Mouse (Mus musculus) activated CD4-positive, CD25-positive, alpha-beta regulatory T cell, adult 4 months (primary cell): ENCODE data around the gene Nap1l4. TPM values are rescaled to one million over a fixed set of nuclear protein-coding genes. Genes with fewer than 3 reads are reported as not detected.

ENCODE experiments used
- ATAC-seq: one replicate; pipeline ENCODE4 v1.8.0; 2017
- polyA plus RNA-seq, 2 experiments: library from polyadenylated mRNA; unstranded; fragments of 100-300 nt; shearing (Covaris generic); gene quantifications; one replicate each; pipeline ENCODE4 v1.2.1; 2017

The Nap1l4 gene
- polyA plus RNA-seq, 2 experiments from 2014 or later: 246 to 261 TPM

DNA sequence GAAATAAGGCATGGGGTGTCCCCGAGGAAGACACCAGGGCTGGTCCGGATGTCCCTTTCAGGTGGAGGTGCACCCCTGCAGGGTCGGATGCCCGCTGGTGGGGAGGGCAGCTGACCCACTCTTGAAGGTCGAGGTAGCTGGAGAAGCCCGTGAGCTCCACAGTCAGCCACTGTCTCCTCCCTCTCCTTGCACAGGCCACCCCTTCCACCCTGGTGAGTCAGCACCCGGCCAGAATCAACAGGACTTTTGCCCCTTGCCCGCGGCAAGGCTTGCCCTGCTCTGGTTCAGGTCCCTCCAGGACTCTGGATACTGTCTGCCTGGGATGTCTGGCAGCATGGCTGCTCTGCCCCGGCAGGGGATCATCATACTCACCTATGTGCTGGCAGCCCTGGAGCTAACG is 73.0 kb downstream of the Nap1l4 start:
- ATAC-seq: no peak

DNA sequence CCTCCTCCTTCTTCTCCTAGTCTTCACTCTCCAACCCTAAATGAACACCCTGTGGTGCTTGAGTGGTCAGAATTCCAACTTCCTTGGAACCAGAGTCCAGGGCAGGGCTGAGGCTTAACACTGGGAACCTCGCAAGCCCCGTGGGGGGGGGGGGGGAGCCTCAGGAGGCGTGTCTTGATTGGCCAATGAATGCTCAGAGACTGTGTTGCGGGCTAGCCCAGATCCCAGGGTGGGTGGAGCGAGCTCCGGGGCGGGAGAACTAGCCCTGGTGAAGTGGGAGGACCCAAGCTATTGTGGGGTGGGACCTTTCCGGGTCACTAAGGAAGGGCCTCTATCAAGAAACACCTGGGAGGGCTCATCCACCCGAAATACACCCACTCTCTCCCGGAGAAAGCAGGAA is 74.1 kb downstream of the Nap1l4 start:
- ATAC-seq: no peak

DNA sequence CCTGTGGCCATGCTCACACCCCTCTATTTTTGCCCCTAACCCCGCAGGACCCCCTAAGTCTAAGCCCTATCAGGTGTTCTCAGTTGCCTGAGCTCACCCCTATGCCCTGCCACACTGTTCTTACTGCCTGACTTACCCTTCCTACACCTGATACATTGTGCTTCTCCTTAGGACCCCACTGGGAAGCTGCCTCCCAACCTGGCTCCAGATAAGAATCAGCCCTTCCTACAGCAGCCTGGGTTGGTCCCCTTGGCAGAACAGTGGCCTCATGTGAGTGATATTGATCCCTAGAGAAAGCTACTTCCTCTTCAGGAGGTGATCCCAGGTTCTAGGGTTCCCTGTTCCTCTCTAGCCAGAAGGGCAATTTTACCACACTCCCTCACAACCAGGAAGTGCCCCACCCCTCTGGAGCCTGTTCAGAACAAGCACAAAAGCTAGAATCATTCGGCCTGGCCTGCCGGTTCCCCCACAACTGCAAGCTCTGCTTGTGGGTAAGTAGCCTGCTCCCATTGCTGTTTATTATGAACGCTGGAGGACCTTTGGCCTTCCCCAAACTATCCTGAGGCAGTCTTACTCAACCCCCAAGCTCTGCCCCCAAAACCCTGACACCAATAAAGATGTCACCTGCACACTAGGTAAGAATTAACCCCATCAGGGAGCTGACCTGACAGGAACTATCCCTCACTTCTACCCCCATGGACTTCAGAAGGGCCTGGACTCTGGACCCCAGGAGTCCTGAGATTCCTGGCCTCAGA is 75.4 kb downstream of the Nap1l4 start, which contains the start of gene Slc22a18:
Gene Slc22a18 (plus strand): TSS at position 390 of the 755 bp plus-strand sequence.
- ATAC-seq: no peak

DNA sequence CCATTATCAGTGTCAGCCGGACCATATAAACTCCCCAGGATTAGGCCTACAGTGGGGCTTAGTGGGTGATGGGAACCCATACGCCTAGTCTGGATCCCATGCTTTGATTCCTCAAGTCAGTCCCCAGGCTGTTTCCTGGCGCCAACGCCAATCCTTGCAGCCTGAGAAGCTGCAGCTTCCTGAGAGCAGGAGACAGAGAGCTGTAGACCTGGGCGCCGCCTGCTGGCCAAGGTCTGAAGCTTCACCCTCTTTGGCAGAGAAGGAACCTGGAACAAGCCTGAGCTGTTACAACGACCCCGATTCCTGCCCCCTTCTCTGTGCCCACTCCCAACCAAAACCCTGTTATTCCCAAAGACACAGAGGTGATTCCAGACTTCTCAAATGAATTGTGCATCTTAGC is 79.0 kb downstream of the Nap1l4 start:
- ATAC-seq: no peak

DNA sequence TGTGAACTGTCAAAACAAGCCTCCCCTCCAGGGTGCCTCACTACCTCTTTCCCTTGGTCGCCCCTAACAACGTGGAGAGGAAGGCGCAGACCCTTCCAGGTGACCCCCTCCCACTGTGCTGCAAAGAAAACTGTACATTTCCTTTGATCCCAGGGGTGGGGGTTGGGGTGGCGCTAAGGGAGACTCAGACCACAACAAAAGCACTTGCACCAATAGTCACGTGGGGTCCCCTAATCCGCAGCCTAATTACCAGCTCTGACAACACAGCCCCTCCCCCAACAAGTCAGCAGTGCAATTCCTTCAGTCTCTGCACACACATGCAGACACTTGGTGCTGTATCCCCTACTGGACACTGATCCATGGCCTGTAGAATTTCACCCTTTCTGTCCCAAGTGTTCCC is 81.2 kb downstream of the Nap1l4 start:
- no peak for ATAC-seq

DNA sequence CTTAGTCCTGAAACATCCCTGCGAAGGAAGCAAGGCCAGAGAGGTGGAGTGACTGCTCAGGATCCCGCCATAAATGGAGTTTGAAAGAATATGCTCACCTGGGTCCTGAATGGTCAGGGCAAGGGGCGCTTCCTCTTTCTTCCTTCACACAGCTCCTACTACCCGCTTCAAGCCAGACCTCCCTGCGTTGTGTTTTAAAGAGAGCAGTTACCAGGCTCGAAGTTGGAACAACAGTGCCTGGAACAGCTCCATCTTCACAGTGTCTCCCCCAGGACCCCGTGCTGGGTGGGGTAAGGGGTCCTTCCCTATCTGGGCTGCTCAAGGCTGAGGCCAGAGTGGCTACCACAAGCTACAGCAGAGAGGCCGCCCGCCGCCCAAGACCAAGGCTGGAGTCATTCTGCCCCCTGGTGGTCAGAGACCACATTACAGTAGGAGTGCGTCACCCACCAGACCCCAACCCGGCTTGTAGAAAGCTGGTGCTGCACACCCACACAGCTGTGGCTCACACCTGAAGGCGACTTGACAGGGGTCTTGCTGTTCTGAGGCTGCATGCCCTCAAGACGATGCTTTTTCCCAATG is 82.7 kb downstream of the Nap1l4 start:
- ATAC-seq: peak; percentile 50

DNA sequence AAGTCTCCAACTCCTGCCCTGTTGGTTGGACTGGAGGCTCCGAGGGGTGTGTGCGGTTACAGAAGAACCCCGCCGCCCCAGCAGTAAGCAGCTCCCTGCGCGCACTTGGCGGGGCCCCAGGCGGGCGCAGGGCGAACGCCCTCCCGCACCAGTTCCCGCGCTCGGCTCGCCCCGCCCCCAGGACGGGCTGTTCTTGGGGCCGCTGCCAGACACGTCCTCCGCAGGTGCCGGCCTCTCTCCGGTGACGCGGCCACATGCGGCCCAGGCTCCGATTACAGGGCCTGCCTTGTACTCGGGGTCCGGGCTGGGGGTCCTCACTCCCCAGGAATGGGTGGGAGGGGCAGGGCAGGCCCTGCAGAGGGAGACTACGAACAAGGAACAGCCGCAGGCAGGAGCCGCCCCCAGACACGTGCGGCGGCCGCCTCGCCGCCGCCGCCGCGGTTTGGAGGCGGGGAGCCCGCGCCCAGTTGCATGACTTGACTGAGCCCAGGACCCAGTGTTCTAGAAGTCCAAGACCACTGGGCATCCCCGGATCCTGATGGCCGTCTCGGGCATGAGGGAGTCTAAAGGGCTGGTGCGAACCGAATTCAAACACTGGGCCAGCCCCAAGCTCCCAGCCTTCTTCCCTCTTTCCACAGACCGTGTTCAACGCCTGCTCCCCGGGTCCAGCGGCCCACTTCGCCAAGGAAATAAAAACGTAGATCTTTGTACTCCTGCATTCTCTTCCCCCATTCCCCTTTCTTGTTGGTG is 83.9 kb downstream of the Nap1l4 start:
- no peak for ATAC-seq

DNA sequence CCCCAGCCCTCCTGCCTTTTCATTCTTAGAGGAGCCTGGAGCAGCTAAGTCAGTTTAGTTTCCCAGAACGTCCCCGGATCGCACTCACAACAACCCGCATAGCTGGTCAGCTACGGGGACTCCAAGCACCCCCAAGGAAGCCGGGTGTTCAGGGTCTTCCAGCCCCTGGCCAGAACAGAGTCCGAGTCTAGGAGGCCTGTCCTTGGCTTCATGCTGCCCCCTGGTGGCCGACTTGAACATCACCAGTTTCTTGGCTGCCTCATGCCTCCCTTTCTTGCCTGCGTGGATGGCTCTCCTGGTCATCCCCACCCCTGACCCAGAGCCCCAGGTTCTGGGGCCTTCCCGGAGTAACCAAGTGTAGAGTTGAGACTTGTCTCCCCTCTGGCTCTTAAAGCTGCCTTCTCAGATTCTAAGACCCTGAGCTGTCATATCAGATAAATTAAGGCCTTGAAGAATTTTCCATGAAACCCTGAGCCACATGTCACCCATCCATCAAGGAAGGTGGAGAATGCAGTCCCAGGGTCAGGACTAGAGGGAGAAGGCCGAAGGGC is 85.0 kb downstream of the Nap1l4 start:
- no peak for ATAC-seq

Other genes starting within 250 kb of the Nap1l4 start
- under 1 TPM; 0.24 to 0.41 TPM for gene Cdkn1c, start 88.1 kb downstream of the Nap1l4 start, polyA plus RNA-seq
- gene Slc22a18, start 75.4 kb downstream of the Nap1l4 start, polyA plus RNA-seq: under 1 TPM in 1 of 2 experiments, not detected in 1; 0.32 TPM
- not detected for gene Phlda2, start 46.0 kb downstream of the Nap1l4 start, polyA plus RNA-seq
- gene Cars, start 51.0 kb upstream of the Nap1l4 start, polyA plus RNA-seq: 10 to 100 TPM; 26.1 to 30.4 TPM
- gene Tnfrsf26, start 79.6 kb upstream of the Nap1l4 start, polyA plus RNA-seq: 100 to 1,000 TPM in 1 of 2 experiments, 10 to 100 TPM in 1; 96.1 to 107 TPM
- 10 to 100 TPM; 14.7 to 16.2 TPM for gene Tnfrsf22, start 100.6 kb upstream of the Nap1l4 start, polyA plus RNA-seq
- gene Tnfrsf23, start 136.8 kb upstream of the Nap1l4 start, polyA plus RNA-seq: 1 to 10 TPM; 2.1 to 3.3 TPM
- gene Osbpl5, start 207.9 kb upstream of the Nap1l4 start, polyA plus RNA-seq: 10 to 100 TPM; 18.3 to 29.2 TPM
- not detected for gene Mrgprg, start 217.9 kb upstream of the Nap1l4 start, polyA plus RNA-seq
- 1 to 10 TPM; 4.8 to 4.9 TPM for gene Mrgpre, start 235.4 kb upstream of the Nap1l4 start, polyA plus RNA-seq